Mouse (Mus musculus): ENCODE data around the gene Cpsf4l.

GRCm38 (mm10) chr11:113733631-113734364, 24.0 kb upstream of the Cpsf4l start:
- TF ChIP-seq CTCF (IDR thresholded peaks at IDR 0.05; ENCODE audit: extremely low read depth, insufficient read length, insufficient replicate concordance, low read depth, low read length) (no peak), POLR2A (IDR thresholded peaks at IDR 0.05; ENCODE audit: low read depth, low read length) (no peak)
